Mouse (Mus musculus) embryonic fibroblast, embryonic 13.5 days (primary cell): ENCODE data around the gene Krtap1-4.

ENCODE experiments used
- CTCF ChIP-seq: IDR thresholded peaks from 2 replicates; pipeline ENCODE4 v1.5.1; 2011; ENCODE audit warnings: mild to moderate bottlenecking, control low read depth, low read length, moderate library complexity, borderline replicate concordance; ENCODE audit not compliant: insufficient read depth
- POLR2A ChIP-seq: IDR thresholded peaks from 2 replicates; pipeline ENCODE4 v1.6.1; 2011; ENCODE audit warnings: low read depth, mild to moderate bottlenecking, control low read depth, low read length, moderate library complexity

DNA sequence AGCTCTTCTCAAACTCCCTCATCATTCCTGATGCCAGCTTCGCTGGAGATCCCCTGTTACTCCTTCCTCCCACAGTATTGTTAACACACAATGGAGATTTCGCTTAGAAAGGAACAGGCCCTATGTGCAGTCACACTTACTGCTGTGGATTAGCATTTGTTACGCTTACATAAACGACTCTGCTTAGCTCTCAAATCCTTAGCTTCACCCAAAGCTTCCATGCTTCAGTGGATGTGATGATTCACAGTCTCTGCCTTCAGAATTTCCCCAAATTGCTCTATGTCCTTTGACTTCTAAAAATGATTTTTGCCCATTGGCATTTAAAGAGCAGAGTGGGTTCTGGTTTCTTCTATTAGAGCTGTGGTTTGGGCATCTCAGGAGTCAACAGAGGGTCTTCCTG, 10.3 kb downstream of the Krtap1-4 start:
- TF ChIP-seq POLR2A (no peak), CTCF (no peak)
